Mouse (Mus musculus): Measurements from ENCODE around the gene Hs3st6.

DNA sequence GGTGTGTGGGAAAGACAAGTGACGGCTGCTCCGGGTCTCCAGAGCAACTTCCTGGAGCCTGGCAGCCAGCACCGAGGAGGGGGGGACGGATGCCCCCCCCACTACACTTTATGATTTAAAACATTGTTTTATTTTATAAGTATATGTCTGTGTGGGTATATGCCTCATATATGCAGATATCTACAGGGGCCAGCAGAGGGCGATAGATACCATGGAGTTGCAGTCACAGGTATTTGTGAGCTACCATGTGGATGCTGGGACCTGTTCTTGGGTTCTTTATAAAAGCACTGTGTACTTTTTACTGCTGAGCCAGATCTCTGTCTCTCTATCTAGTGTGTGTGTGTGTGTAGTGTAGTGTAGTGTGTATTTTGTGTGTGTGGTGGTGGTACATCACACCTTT, 20.5 kb downstream of the Hs3st6 start:
- TF ChIP-seq POLR2A (IDR thresholded peaks at IDR 0.05; ENCODE audit: borderline replicate concordance, insufficient read depth, low read length) (no peak), CTCF (IDR thresholded peaks at IDR 0.05; ENCODE audit: borderline replicate concordance, insufficient read depth, low read depth, low read length) (no peak)
